Mouse (Mus musculus) telencephalon, adult 2 months (tissue): ENCODE data around the gene Sem1.
"Not testable (repeated sequence)": the region's sequence is repeated elsewhere in the genome, so short reads cannot be mapped to it uniquely, and the experiment has no call there.

Experiments used
- DNase-seq: peaks from one replicate; pipeline ENCODE4 v3.0.0-alpha.2; 2011; ENCODE audit warnings: low read depth, low spot score

The Sem1 gene

DNA sequence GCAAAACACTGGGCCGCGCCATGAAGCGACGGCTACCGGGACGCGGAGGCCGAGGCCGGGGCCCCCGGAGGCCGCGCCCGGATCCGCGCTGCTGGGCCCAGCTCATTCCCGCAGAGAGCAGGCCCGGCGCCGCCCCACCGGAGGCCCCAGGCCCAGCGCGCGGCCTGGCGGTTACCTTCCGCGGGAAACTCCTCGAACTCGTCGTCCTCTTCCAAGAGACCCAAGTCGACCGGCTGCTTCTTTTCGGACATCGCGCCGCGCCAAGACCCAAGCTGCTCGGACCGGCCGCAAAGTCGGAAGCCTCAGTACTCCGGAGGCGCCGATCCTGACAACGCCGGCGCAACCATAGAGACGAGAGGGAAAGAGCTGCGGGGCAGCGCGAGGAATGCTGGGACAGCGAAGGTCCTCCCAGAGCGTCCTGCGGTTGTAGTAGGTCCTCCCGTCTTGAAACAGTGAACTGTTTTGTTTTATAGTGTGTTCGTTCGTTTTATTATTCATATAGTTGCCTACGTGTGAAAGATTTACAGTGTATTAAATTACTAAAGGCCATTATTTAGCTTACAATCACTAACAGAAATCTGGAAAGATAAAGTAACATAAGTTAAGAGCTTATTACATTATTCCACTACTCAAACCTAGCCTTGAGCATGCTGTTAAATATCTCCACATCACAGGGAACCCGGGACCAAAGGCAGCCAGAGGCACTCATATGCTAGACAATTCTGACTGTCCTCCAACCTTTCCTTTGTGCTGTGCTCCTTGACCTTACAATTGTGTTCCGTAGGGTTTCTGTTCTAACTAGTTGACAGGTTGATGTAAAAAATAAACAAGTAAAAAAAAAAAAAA is at the start of gene Sem1:
Gene Sem1 (minus strand): TSS at position 360 of the 846 bp plus-strand sequence.
- DNase-seq: peak; percentile 94

DNA sequence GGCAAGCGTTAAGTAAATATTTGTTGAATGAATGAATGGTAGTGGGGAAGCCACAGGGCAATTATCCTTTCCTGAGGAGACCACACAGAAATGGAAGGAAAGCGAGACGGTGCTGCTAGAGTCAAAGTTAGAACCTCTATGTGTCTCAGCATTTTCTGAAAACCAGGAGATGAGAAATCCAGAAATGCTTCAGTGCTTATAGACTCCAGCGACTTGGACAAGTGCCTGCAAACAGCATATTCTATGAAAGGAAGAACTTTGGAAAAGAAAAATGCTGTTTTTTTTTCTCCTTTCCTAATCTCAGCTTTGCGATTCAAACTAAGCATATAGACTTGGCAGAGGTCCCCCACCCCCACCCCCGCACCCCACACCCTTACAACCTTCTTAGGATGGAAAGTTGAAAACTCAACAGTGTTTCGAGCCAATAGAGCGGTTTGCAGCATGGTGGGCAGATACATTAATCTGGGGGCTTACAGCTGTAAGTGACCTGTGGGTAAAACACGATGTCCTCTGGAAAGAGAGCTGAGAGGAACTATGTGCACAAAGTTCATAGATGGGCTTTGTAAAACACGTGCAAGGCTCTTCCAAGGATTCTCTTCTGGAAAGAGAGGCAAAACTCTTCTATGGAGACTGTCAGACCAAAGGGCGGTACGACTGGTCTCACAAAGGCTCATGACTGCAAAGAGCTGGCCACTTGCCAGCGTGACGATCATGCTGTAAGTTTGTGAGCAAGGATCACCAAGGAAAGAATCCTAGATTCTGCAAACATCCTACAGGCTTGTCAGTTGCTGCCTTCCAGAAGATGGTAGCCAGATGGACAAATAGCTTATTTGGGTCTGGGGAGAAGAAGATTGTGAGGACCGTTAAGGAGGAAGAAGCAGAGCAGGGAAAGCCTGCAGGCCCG is 44.6 kb upstream of the Sem1 start:
- DNase-seq: no peak

DNA sequence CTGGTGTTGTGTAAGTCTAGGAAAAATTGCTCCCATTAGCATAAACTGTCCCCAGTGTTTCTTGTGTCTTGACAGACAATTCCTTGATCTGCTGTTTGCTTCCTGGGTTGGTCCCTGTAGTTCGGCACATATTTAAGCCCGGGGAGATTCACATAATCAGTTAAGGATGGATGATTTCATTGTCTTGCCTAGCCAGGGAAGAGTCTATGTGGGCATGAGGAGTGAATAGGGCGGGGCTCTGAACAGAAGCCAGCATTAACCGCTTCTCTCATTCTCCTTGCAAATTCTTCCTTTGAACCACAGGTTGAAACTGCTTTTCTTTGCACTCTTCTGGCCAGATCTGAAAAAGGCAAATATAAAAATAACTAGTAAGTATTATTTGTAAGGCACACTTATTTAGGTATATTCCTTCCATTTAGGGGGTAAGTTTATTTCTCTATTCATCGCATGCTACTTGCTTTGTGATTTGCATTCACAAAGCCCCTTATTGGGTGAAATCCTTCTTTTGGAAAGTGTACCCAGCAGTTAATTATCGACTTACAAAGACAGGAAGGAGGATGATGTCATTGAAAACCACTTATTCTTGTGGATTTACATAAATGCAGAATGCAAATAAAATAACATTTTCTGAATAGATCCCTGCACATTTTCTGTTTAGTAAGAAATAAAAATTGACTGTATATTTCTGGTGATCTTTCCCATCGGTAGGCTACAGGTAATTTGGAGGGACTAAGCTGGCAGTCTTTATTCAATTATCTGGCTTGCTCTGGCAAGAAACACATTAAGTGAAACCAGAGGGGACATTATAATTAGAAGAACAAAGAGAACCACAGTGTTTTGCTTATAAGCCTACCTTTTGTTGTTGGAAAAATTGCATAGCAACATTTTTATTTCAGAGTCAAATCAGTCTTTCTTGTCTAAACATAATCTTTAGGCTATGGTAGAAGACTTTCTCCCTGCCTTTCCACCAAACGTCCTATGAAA is 25.4 kb upstream of the Sem1 start:
- no peak for DNase-seq

DNA sequence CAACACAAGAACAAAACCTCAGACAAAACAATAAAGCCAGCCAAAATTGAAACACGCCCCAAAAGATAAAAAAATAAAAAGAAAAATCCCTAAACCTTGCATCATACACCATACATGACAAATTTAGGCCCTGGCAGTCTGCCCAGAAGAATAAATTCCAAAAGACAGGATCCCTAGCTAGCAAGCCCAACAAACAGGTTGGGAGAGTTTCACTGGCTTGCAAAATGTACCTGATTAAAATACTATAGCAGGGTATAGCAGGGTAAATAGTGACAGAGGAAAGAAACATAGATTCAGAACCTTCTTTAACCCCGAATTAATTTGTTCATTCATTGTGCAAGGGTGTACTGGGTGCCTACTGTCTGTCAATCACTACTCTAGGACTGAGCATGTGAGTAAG is 7.8 kb upstream of the Sem1 start:
- DNase-seq: no peak

DNA sequence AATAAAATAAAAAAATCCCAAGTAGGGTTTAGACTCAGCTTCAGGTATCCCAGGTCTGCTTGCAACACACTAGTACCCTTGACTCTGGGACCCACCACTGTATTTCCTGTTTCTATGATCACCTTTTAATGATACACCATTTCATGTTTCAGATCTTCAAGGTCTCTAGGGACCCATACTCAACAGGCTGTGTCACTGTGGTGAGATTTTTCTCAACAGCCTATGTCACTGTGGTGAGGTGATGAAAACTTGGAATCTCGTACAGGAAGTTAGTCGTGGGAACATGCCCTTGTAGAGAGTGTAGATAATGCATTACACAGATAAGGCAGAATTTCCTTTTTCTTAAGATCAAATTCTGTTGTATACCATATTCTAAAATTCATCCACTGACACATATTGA is 3.4 kb upstream of the Sem1 start:
- DNase-seq: no peak

DNA sequence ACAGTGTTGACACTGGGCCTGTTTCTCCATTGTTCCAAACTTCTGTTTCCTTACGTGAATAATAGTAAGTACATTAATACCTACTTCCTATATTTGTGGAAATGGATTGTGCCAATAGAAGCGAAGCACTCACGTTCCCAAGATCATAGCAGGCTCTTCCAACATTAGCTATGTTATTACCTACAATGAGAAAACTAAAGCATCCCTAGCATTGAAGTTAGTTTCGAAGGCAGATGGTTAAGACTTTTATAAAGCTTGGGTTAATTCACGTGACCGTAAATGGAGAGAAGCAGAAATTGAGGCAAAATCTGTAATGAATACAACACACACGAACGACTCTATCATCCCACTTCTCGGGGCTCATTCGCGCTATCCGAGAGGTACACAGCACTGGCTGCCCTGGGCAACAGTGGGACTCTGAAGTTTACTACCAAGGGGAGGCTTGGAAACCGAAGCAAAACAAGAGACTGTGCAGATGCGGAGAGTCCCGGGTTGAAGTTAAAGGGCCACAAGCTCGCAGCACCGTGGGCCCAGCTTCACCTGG is 650 bp downstream of the Sem1 start:
- peak; percentile 6 for DNase-seq

DNA sequence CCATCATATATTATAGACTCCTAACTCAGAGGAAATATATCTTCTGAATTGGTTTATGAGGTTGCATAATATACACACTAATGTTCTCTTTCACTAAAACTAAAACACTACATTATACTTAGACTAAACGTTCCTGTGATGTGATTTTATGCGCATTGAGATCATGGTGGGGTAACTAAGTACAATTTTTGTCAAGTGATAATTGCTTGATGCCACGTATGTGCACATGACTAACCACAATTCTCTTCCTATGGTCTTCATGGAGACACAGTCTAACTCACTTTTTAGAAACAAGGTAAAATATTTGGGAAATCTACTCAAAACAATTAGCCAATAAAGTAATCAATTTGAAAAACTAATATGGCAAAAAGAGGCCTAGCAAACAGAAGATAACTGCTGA is 1.2 kb downstream of the Sem1 start:
- DNase-seq: no peak

DNA sequence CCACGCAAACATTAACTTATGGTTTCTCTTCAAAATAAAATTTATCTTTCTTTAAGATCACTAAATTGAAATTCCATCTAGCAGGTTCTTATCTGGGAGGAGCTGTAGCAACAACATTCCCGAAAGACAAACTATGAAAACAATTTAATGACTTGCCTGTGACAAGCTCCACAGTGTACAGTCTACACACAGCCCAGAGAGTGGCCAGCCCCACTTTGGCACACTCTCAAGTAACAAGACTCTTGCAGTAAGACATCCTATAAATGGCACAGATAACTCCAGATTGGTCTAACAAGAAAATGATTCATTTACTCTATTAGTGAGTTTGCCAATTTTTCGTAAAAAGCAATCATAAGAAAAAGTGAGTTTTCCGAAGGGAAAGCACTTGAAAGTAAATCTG is 2.7 kb downstream of the Sem1 start:
- DNase-seq: no peak

DNA sequence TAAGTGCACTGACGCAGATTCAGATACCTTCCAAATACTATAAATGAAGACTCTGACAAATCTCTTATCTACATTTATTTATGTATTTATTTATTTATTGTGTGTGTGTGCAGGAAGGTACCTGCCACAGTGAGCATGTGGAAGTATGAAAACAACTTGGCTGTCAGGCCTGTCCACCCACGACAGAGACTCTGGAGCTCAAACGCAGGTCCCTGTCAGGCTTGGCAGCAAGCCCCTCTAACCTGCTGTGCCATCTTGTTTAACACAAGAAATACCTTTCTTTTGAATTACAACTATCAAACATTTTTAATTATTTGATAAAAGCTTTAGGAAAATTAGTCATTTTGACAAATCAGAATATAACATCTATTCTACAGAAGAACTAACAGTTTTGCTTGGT is 10.0 kb downstream of the Sem1 start:
- no peak for DNase-seq

DNA sequence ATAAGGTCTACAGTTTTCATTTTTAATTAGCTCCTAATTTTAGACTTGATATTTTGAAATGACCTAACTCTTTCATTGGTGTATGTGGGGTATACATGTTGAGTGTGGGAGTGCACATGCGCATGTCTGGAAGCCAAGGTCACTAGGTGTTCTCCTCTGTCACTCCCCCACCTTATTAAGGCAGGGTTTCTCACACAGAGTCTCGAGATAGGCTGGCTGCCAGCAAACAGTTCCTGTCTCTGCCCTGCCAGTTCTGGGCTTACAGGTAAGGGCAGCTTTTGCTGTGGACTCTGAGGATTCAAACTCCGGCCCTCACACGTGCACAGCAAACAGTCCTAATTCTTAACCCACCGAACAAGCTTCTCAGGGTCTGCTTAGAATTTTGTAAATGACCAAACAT is 14.8 kb downstream of the Sem1 start:
- no peak for DNase-seq

DNA sequence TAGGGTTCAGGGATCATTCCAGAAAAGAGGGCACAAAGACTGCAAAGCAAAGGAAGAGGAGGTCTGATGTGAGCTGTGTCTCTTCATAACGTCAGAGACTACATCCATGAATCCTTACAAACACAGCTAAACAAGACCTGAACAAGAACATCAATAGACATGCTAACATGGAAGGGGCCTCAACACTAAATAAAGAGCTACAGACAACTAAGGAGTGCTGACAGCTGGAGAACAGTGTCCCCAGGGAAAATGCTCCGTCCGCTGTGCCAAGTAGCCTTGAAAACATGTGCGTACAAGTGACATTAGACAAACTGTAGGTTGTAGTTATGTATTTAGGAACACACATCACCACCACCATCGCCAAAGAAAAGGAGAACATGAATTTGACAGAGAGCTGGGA is 15.7 kb downstream of the Sem1 start:
- no peak for DNase-seq

DNA sequence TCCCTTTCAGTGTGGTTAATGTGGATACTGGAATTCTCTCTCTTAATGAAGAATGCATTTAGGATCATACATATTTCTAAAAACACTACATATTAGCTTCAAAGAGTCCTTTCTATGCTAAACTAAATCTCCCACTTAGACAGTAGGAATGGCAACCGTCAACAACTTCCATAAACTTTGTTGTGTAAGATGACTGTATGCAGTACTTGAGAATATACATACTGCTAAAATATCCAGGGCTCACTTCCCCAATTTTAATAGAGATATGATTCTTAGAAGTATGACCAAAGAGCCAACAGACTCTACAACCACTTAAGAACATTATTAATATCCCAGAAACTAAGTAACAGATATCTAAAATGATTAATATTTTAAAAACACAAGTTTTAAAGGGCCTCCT is 20.8 kb downstream of the Sem1 start:
- DNase-seq: no peak

DNA sequence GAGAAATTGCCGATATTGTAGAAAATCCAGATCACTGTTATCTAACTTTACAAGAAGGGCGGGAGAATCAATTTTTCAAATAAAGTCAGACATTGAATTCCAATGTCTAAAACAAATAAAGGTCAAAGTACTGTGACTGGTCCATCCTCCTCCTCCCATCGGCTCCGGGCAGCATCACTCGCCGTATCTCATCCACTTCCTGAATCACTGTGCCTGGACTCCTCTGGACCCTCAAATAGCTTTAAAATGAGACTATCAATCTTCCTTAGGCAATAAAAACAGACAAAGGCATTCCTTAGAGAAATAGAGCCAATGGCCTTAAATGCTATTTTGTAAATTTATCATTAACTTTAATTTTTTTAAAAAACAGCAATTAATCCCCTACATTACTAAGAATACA is 26.5 kb downstream of the Sem1 start:
- no peak for DNase-seq

DNA sequence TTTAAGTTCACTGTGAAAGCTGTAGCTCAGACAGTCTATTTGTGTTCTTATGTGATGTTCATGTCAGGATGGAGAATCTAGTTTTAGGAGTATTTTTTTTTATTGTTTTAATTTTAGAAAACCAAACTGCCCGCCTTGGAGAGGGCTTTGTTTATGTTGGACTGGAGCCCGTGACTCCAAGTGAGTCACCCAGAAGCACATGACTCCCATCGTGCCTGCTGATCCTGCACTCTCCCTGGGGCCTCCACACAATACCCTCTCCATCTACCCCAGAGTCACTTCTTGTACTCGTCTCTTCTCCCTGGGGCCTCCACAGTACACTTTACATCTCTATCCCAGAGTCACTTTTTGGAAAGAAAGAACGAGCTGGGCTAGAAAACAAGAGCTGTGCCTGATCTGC is 30.5 kb downstream of the Sem1 start:
- peak; percentile 9 for DNase-seq

DNA sequence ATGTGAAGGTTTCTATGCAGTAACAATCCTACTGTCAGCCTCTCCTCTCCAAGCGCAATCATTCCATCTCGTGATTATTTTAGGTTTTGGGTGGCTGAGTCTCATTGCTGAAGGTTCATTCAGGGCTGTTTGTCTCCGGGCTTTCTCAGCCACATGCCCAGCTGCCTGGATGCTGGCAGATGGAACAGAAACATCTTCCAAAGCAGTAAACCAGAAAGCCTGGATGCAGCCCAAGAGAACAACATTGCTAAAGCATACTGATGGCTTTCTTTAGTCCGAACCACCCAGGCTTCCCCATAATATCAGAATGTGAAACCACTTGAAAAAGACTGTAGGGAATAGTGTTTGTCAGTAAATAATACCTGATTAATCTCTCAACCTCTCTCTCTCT is 34.2 kb downstream of the Sem1 start:
- peak; percentile 15 for DNase-seq

DNA sequence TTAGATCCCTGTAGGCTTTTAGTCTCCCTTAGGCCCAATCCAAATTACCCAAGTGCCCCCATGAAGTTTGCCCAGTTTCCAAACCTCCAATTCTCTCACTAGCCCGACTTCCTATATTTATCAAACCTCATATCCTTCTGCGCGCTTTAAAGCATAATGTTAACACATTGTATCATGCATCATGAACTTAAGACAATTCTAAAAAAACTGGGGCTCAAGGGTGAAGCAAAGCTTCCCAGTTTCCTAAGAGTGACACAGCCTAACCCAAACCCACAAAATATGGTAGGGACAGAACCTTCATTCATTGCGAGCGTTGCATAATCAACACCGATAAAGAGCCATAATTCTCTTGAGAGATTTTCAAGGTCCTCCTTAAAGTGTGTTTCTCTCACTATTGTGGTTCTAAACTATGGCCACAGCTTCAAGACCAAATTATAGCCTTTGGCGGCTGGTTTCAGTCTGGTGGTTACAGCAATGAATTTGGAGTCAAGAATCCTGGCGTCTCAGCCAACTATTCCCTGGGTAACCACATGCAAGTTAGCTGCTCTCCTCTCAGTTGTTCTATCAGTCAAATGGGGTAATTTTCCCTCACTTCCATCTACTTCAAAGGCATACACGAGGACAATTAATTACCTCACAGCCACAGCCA is 34.7 kb downstream of the Sem1 start:
- DNase-seq: no peak

DNA sequence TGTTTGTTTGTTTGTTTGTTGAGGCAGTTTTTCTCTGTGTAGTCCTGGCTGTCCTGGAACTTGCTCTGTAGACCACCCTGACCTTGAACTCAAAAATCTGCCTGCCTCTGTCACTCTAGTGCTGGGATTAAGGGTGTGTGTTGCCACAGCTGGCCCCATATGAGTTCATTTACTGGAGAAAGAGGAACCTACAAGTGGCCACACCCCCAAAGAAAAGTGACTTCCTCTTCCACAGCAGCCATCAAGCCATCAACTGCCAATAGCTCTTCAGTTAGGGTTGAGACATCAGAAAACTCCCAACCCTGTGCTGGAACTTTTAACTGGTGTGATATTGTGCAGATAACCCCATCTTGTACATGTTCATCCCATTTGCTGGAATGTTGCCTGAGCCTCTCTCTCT is 36.3 kb downstream of the Sem1 start:
- DNase-seq: no peak

DNA sequence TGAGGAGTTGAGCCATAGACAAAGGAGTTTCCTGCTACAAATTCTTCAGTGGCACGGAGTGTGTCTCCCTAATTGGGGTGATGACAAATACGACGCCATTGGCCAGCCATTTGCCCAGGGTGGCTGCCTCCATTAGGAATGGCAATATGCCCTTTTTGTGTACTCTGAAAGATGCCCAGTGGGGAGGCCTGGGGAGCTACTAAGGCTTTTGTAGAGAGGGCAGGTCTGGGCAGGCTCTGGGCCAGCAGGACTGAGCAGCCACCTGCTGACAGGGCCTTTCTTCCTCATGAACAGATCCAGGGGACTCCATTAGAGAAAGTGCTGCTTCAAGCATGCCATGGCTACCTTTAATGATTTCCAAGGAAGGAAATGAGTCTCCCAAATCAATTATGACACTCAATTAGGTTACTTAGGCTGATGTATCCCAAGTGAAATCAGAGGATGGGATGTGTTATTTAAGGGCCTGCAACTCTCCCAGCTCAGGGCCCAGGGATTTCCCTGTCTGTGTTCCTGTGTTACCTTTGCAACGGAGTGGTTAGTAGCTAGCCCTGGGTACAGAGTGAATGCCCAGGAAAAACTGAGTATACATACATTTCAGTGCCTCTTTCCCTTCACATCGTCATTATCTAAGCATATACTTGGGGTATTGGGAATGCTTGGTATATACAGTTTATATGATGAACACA is 41.5 kb downstream of the Sem1 start:
- DNase-seq: no peak

DNA sequence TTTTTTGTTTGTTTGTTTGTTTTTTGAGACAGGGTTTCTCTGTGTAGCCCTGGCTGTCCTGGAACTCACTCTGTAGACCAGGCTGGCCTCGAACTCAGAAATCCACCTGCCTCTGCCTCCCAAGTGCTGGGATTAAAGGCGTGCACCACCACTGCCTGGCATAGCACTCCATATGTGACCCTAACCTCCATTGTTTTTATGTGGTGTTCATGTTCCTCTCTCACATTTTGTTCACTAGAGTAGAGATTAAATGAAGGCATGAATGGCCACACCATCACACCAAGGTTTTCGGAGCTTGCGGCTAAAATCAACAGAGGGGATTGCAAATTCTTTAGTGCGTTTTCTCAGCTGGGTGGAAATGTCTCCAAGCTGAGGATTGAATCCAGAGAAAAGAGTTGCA is 42.1 kb downstream of the Sem1 start:
- not testable (repeated sequence) for DNase-seq
